Mouse (Mus musculus) forebrain, postnatal 0 days (tissue): ENCODE measurements around the gene Wasf3. TPM values are rescaled to one million over a fixed set of nuclear protein-coding genes. Genes with fewer than 3 reads are reported as not detected.

Experiments
- ATAC-seq: fragments of 200-750 bp; cut with Nextera tagmentation; 2 replicates; pipeline ENCODE4 v1.8.0; 2017; ENCODE audit warnings: mild to moderate bottlenecking, moderate library complexity
- DNase-seq: peaks from one replicate; pipeline ENCODE4 v3.0.0-alpha.2; 2015
- H3K27ac ChIP-seq: fragments of 300-500 bp; sonication (generic); 2 replicates; pipeline ENCODE4 v1.5.1; 2014; ENCODE audit warnings: low read depth, mild to moderate bottlenecking, antibody characterized with exemption, low read length, moderate library complexity, mixed read lengths
- H3K27me3 ChIP-seq: fragments of 300-500 bp; sonication (generic); 2 replicates; pipeline ENCODE4 v1.6.1; 2014; ENCODE audit warnings: mild to moderate bottlenecking, low read length, mixed read lengths; ENCODE audit not compliant: insufficient read depth
- H3K36me3 ChIP-seq: fragments of 300-500 bp; sonication (generic); 2 replicates; pipeline ENCODE4 v1.6.1; 2014; ENCODE audit warnings: mild to moderate bottlenecking, moderate library complexity; ENCODE audit not compliant: insufficient read depth
- H3K4me1 ChIP-seq: fragments of 300-500 bp; sonication (generic); 2 replicates; pipeline ENCODE4 v1.6.1; 2014; ENCODE audit warnings: antibody characterized with exemption; ENCODE audit not compliant: insufficient read depth
- H3K4me2 ChIP-seq: fragments of 300-500 bp; sonication (generic); 2 replicates; pipeline ENCODE4 v1.6.1; 2014; ENCODE audit warnings: low read depth, mild to moderate bottlenecking, moderate library complexity
- H3K4me3 ChIP-seq: fragments of 300-500 bp; sonication (generic); 2 replicates; pipeline ENCODE4 v1.5.1; 2014; ENCODE audit warnings: low read depth, low read length, mixed read lengths
- H3K9ac ChIP-seq: fragments of 300-500 bp; sonication (generic); 2 replicates; pipeline ENCODE4 v1.6.1; 2014; ENCODE audit warnings: mild to moderate bottlenecking
- H3K9me3 ChIP-seq: fragments of 300-500 bp; sonication (generic); 2 replicates; pipeline ENCODE4 v1.6.1; 2016; ENCODE audit warnings: low read length
- CTCF ChIP-seq: sonication (generic); IDR thresholded peaks from 2 replicates; pipeline ENCODE4 v1.5.1; 2016; ENCODE audit warnings: antibody characterized with exemption, control low read depth, low read depth
- WGBS: fragments of 180-500 bp; shearing (Covaris S2); extraction: QIAGEN DNeasy Blood & Tissue Kit; methylation state at CpG from one replicate; pipeline ENCODE4 v1.1.7; 2014; 5-methylcytosine and 5-hydroxymethylcytosine counted together
- polyA plus RNA-seq: library from polyadenylated mRNA; unstranded; fragments of >200 nt; fragmentation: Nextera tagmentation; extraction: Ambion mirVana; gene quantifications from 2 replicates; pipeline ENCODE4 v1.2.1, GENCODE M21; 2015
- total RNA-seq: library from RNA; depleted of rRNA; stranded (reverse); fragments of >200 nt; gene quantifications from 2 replicates; pipeline ENCODE4 v1.2.3, GENCODE M21; 2014

Gene Wasf3
- total and polyA plus RNA-seq, 2 experiments from 2014 or later = 14.3 to 33.0 TPM

DNA sequence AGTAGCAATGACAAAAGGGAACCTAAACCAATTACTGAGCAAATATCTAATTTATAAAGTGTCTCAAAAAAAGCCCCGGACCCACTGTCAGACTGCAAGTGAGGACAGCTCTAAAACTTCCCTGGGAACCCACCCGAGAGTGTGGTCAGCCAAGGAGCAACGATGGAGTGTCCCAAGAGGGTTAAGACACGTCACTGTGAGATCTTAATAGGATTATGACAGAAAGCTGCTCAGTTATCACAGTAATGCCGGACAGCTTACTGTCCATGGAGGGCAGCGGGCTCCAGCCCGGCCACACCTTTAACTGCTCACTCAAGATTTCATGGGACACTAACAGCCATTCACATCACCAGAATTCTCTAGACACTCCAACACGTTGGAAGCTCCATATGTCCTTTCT, 4.7 kb upstream of the Wasf3 start:
- no peak for TF ChIP-seq CTCF
- no peaks in the 10 kb centered on the region for H3K9me3 ChIP-seq
- DNase-seq (no peak), ATAC-seq (no peak)
- no peak overlapping the region for H3K4me2 ChIP-seq
- no peak overlapping the region for H3K4me3 ChIP-seq
- H3K27ac ChIP-seq = no peak overlapping the region
- H3K27me3 ChIP-seq = no peaks in the 10 kb centered on the region
- H3K9ac ChIP-seq = no peak overlapping the region
- no peaks in the 10 kb centered on the region for H3K36me3 ChIP-seq
- H3K4me1 ChIP-seq = no peaks in the 10 kb centered on the region
- WGBS = 77% methylated on average over 8 of the region's 8 CpGs

DNA sequence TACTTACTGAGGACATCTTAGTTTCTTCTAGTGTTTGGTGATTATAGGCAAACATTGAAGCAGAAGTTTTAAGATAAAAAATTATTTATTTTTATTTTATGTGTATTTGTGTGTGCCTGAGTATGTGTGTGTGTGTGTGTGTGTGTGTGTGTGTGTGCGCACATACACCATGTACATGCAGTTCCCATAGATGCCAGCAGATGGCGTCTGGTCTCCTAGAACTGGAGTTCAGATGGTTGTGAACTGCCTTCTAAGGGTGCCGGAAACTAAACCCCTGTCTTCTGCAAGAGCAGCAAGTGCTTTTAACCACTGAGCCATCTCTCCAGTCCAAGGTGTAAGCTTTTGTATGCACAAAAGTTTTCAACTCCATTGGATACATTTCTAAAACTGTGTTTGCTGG, 2.5 kb upstream of the Wasf3 start:
- no peak for ATAC-seq
- H3K27ac ChIP-seq = no peak overlapping the region
- H3K9me3 ChIP-seq = no peaks in the 10 kb centered on the region
- no peaks in the 10 kb centered on the region for H3K27me3 ChIP-seq
- DNase-seq = no peak
- no peak overlapping the region for H3K9ac ChIP-seq
- no peak overlapping the region for H3K4me3 ChIP-seq
- H3K4me2 ChIP-seq = no peak overlapping the region
- 78% methylated on average over 3 of the region's 3 CpGs for WGBS
- no peaks in the 10 kb centered on the region for H3K4me1 ChIP-seq
- peak; percentile 43 for TF ChIP-seq CTCF
- H3K36me3 ChIP-seq = no peaks in the 10 kb centered on the region; the same call in 1 of the 2 replicates

GRCm38 (mm10) chr5:146383401-146383800, 1.4 kb upstream of the Wasf3 start:
- Histone ChIP-seq H3K36me3 (no peaks in the 10 kb centered on the region; the same call in 1 of the 2 replicates), H3K4me3 (no peak overlapping the region), H3K9me3 (no peaks in the 10 kb centered on the region), H3K27me3 (no peaks in the 10 kb centered on the region), H3K4me2 (no peak overlapping the region), H3K27ac (no peak overlapping the region), H3K9ac (no peak overlapping the region), H3K4me1 (no peaks in the 10 kb centered on the region)
- TF ChIP-seq CTCF = no peak
- WGBS = 88% methylated on average over 6 of the region's 6 CpGs
- DNase-seq (no peak), ATAC-seq (no peak)

DNA sequence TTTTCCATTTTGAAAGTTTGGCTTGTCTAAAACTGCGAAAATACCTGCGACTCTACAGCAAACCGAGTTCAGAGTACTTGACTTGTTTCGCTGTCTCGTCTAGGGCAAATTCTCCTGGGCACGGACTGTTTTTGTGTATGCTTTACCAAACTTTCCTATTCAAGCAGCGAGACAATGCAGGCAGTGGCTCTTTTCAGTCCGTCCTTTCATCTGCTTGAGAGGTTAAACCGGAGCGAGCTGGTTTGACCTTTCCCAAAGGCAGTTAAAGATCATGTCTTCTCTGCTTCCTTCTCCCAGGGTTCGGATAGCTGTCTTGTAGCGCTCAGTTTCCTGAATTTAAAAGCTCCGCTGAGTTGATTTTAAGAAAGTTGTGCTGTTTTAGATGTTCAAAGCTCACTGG, 1.2 kb downstream of the Wasf3 start:
- Histone ChIP-seq H3K4me1 (no peaks in the 10 kb centered on the region), H3K9ac (peak overlapping the region; percentile 31; the same call in 1 of the 2 replicates), H3K4me2 (peak overlapping the region; percentile 61), H3K36me3 (no peaks in the 10 kb centered on the region; the same call in 1 of the 2 replicates), H3K4me3 (peak overlapping the region; percentile 70), H3K27ac (no peak overlapping the region), H3K9me3 (no peaks in the 10 kb centered on the region), H3K27me3 (no peaks in the 10 kb centered on the region)
- DNase-seq = no peak
- TF ChIP-seq CTCF = no peak
- no peak for ATAC-seq
- WGBS = 4% methylated on average over 13 of the region's 13 CpGs

- Histone ChIP-seq H3K9ac (no peak overlapping the region), H3K4me3 (no peak overlapping the region), H3K4me2 (no peak overlapping the region), H3K27me3 (no peaks in the 10 kb centered on the region), H3K4me1 (no peaks in the 10 kb centered on the region), H3K36me3 (no peaks in the 10 kb centered on the region; the same call in 1 of the 2 replicates), H3K27ac (no peak overlapping the region), H3K9me3 (no peaks in the 10 kb centered on the region)
- ATAC-seq (no peak), DNase-seq (no peak)
- peak; percentile 46 for TF ChIP-seq CTCF
- WGBS = 95% methylated on average over 4 of the region's 4 CpGs
Measured at GRCm38 (mm10) chr5:146386906-146387305, 2.1 kb downstream of the Wasf3 start.

DNA sequence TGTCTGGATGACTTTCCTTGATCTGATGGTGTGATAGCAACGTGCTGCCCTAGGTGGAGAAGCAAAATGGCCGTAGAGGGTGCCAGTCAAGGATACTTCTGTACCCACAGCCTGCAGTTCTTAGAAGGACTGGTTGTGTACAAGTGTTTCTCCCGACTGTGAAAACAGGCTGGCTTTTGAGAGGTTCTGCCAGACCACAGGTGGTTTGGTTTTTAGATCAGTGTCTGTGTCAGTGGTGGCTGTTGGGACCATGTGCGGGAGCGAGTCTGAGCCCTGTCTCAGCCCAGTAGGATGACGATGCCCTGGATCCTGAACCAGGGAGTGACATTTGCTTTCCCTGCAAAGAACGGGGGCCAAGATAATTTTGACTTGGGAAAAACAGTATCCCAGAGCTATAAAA, 9.8 kb downstream of the Wasf3 start:
- Histone ChIP-seq H3K27me3 (no peaks in the 10 kb centered on the region), H3K27ac (no peak overlapping the region), H3K9ac (no peak overlapping the region), H3K9me3 (peaks cover 13% of the 10 kb centered on the region), H3K4me3 (no peak overlapping the region), H3K4me1 (no peaks in the 10 kb centered on the region), H3K36me3 (no peaks in the 10 kb centered on the region), H3K4me2 (no peak overlapping the region)
- WGBS = 91% methylated on average over 7 of the region's 7 CpGs
- no peak for ATAC-seq
- DNase-seq = no peak
- TF ChIP-seq CTCF = no peak

GRCm38 (mm10) chr5:146397253-146397652, 12.5 kb downstream of the Wasf3 start:
- WGBS = 66% methylated on average over 5 of the region's 5 CpGs
- H3K27ac ChIP-seq = no peak overlapping the region
- H3K36me3 ChIP-seq = no peaks in the 10 kb centered on the region
- no peak overlapping the region for H3K4me2 ChIP-seq
- no peak overlapping the region for H3K9ac ChIP-seq
- ATAC-seq (peak; percentile 47; the same call in 1 of the 2 replicates), DNase-seq (no peak)
- no peak for TF ChIP-seq CTCF
- H3K4me1 ChIP-seq = no peaks in the 10 kb centered on the region
- H3K27me3 ChIP-seq = no peaks in the 10 kb centered on the region
- peaks cover 13% of the 10 kb centered on the region for H3K9me3 ChIP-seq
- no peak overlapping the region for H3K4me3 ChIP-seq
